In genomic region chr2:148698571-148698970, GRCm38 (mm10) we compare ENCODE assay signal across 39 mouse cellular contexts. TPM values are rescaled to one million over a fixed set of nuclear protein-coding genes. Genes with fewer than 3 reads are reported as not detected.
DNase-seq lines count a peak whose midpoint lies in the region; ATAC-seq and TF ChIP-seq lines count a peak whose summit lies in the region.
"Had no signal": no experiment of that assay in that cellular context is flagged by ENCODE, and none has a peak within 500 bp of the region (broad histone marks: within the 10 kb centered on the region; RNA-seq: fewer than 3 reads in every experiment).

No protein-coding gene starts in this region.

- no peaks in the 10 kb centered on the region for H3K4me1 ChIP-seq in lung, postnatal 0 days (ENCODE audit: insufficient read depth, low read depth, low read length)
- H3K4me1 ChIP-seq in kidney, embryonic 15.5 days: no peaks in the 10 kb centered on the region
- no peaks in the 10 kb centered on the region for H3K4me1 ChIP-seq in embryonic facial prominence, embryonic 10.5 days
- H3K4me1 ChIP-seq: embryonic facial prominence, embryonic 12.5 days; forebrain, embryonic 15.5 days; hindbrain, embryonic 10.5 days; hindbrain, embryonic 15.5 days; liver, embryonic 12.5 days; midbrain, embryonic 10.5 days; midbrain, embryonic 15.5 days had no signal

- no peaks in the 10 kb centered on the region for H3K27me3 ChIP-seq in lung, postnatal 0 days (replicated peaks; ENCODE audit: insufficient read depth, low read length)
- no peaks in the 10 kb centered on the region for H3K27me3 ChIP-seq in kidney, embryonic 15.5 days
- H3K27me3 ChIP-seq in embryonic facial prominence, embryonic 10.5 days (replicated peaks; ENCODE audit: low read depth, poor library complexity, severe bottlenecking): no peaks in the 10 kb centered on the region
- H3K27me3 ChIP-seq: embryonic facial prominence, embryonic 12.5 days; forebrain, embryonic 15.5 days; heart, embryonic 13.5 days; hindbrain, embryonic 15.5 days; liver, embryonic 12.5 days; midbrain, embryonic 15.5 days had no signal

- no peak for TF ChIP-seq CTCF in lung, postnatal 0 days (IDR thresholded peaks at IDR 0.05)

- no peak overlapping the region for H3K27ac ChIP-seq in lung, postnatal 0 days (ENCODE audit: low read length)
- H3K27ac ChIP-seq in kidney, embryonic 15.5 days: no peak overlapping the region
- H3K27ac ChIP-seq in embryonic facial prominence, embryonic 10.5 days (replicated peaks): no peak overlapping the region
- H3K27ac ChIP-seq: embryonic facial prominence, embryonic 12.5 days; forebrain, embryonic 15.5 days; heart, embryonic 13.5 days; hindbrain, embryonic 10.5 days; hindbrain, embryonic 15.5 days; kidney, postnatal 0 days; liver, embryonic 12.5 days; macrophage; midbrain, embryonic 10.5 days; midbrain, embryonic 15.5 days had no signal

- no peak for TF ChIP-seq EP300 in lung, postnatal 0 days (IDR thresholded peaks at IDR 0.05)

- no peak overlapping the region for H3K4me2 ChIP-seq in lung, postnatal 0 days (replicated peaks; ENCODE audit: low read depth, low read length)
- no peak overlapping the region for H3K4me2 ChIP-seq in kidney, embryonic 15.5 days
- H3K4me2 ChIP-seq: embryonic facial prominence, embryonic 12.5 days; forebrain, embryonic 15.5 days; heart, embryonic 13.5 days; hindbrain, embryonic 15.5 days; liver, embryonic 12.5 days; midbrain, embryonic 15.5 days had no signal

- H3K9ac ChIP-seq in lung, postnatal 0 days (replicated peaks; ENCODE audit: low read depth): no peak overlapping the region
- H3K9ac ChIP-seq in kidney, embryonic 15.5 days: no peak overlapping the region
- H3K9ac ChIP-seq: embryonic facial prominence, embryonic 12.5 days; forebrain, embryonic 15.5 days; heart, embryonic 13.5 days; hindbrain, embryonic 15.5 days; liver, embryonic 12.5 days; liver, postnatal 0 days; midbrain, embryonic 15.5 days had no signal

- H3K9me3 ChIP-seq in lung, postnatal 0 days (ENCODE audit: low read length): no peaks in the 10 kb centered on the region
- no peaks in the 10 kb centered on the region for H3K9me3 ChIP-seq in kidney, embryonic 15.5 days (replicated peaks)
- H3K9me3 ChIP-seq in embryonic facial prominence, embryonic 10.5 days: no peaks in the 10 kb centered on the region
- H3K9me3 ChIP-seq: embryonic facial prominence, embryonic 12.5 days; forebrain, embryonic 15.5 days; G1E; heart, embryonic 13.5 days; hindbrain, embryonic 10.5 days; hindbrain, embryonic 15.5 days; liver, embryonic 12.5 days; midbrain, embryonic 10.5 days; midbrain, embryonic 15.5 days had no signal

- no peak overlapping the region for H3K4me3 ChIP-seq in lung, postnatal 0 days (ENCODE audit: low read depth, low read length)
- no peak overlapping the region for H3K4me3 ChIP-seq in kidney, embryonic 15.5 days (replicated peaks)
- no peak overlapping the region for H3K4me3 ChIP-seq in embryonic facial prominence, embryonic 10.5 days
- H3K4me3 ChIP-seq: embryonic facial prominence, embryonic 12.5 days; forebrain, embryonic 15.5 days; heart, embryonic 13.5 days; hindbrain, embryonic 10.5 days; hindbrain, embryonic 15.5 days; liver, embryonic 12.5 days; midbrain, embryonic 10.5 days; midbrain, embryonic 15.5 days had no signal

- no peaks in the 10 kb centered on the region; the same call in 1 of the 2 replicates for H3K36me3 ChIP-seq in lung, postnatal 0 days (ENCODE audit: insufficient read depth, low read length)
- H3K36me3 ChIP-seq in kidney, embryonic 15.5 days: peaks cover 56% of the 10 kb centered on the region
- peaks cover 71% of the 10 kb centered on the region for H3K36me3 ChIP-seq in embryonic facial prominence, embryonic 10.5 days (replicated peaks)

- 77% methylated on average over 5 of the region's 5 CpGs for WGBS in lung, postnatal 0 days
- 62% methylated on average over 5 of the region's 5 CpGs for whole genome bisulfite sequencing in kidney, embryonic 15.5 days
- WGBS in embryonic facial prominence, embryonic 10.5 days: 72% methylated on average over 5 of the region's 5 CpGs

- peak; percentile 31 for DNase-seq in lung, postnatal 36 days
- DNase-seq in lung, postnatal 0 days (ENCODE audit: low spot score): no peak
- peak; percentile 31 for DNase-seq in R1 (ENCODE audit: low read depth, low spot score)
- DNase-seq in left cerebral cortex, adult 9 months (ENCODE audit: low spot score in 2 of 2): no peak
- no peak for DNase-seq in cerebellum, postnatal 36 days
- DNase-seq in embryonic facial prominence, embryonic 10.5 days (ENCODE audit: low spot score): no peak
- DNase-seq: adrenal gland, postnatal 25 days; cerebellum, adult 18-20 months; cerebellum, postnatal 10 days; heart, postnatal 10 days; kidney, adult 18-20 months; kidney, postnatal 4 days; left cerebral cortex, postnatal 4 days; liver, postnatal 0 days; right cerebral cortex, postnatal 4 days; thymus, adult 18-20 months; thymus, postnatal 25 days had no signal

- no peak for ATAC-seq in lung, postnatal 0 days
- ATAC-seq in granulocyte monocyte progenitor cell, adult 5-6 weeks (replicated peaks; ENCODE audit: poor library complexity, severe bottlenecking): peak; percentile 81
- no peak for ATAC-seq in kidney, embryonic 15.5 days (replicated peaks; ENCODE audit: low FRiP score)
- ATAC-seq: forebrain, embryonic 15.5 days; liver, embryonic 12.5 days; liver, postnatal 0 days; midbrain, embryonic 15.5 days had no signal

RNA-seq across cellular contexts. Expression of gene Gzf1, which starts 17.7 kb away (rescaled TPM):
- 21.3 and 23.7 TPM in 2 replicates for polyA plus RNA-seq in lung, postnatal 0 days (2015; fragmentation: Nextera tagmentation; extraction: Ambion mirVana)
- 11.2 and 15.5 TPM in 2 replicates for total RNA-seq in granulocyte monocyte progenitor cell, adult 5-6 weeks (2014; fragmentation: Nextera tagmentation)
- 18.9 and 19.9 TPM in 2 replicates for total RNA-seq in granulocyte monocyte progenitor cell, adult 5-6 weeks (2017)
- polyA plus RNA-seq in kidney, embryonic 15.5 days (2015; fragmentation: Nextera tagmentation; extraction: Ambion mirVana): 21.9 and 23.5 TPM in 2 replicates
- 25.6 and 28.1 TPM in 2 replicates for polyA plus RNA-seq in embryonic facial prominence, embryonic 10.5 days (2016; fragmentation: Nextera tagmentation; extraction: Ambion mirVana)

RNA-seq across cellular contexts. Expression of gene Nxt1, which starts 26.2 kb away (rescaled TPM):
- polyA plus RNA-seq in lung, postnatal 0 days (2015; fragmentation: Nextera tagmentation; extraction: Ambion mirVana): 46.2 and 46.4 TPM in 2 replicates
- 104 and 106 TPM in 2 replicates for total RNA-seq in granulocyte monocyte progenitor cell, adult 5-6 weeks (2014; fragmentation: Nextera tagmentation)
- total RNA-seq in granulocyte monocyte progenitor cell, adult 5-6 weeks (2017): 64.1 and 76.1 TPM in 2 replicates
- polyA plus RNA-seq in kidney, embryonic 15.5 days (2015; fragmentation: Nextera tagmentation; extraction: Ambion mirVana): 97.0 and 106 TPM in 2 replicates
- 142 and 154 TPM in 2 replicates for polyA plus RNA-seq in embryonic facial prominence, embryonic 10.5 days (2016; fragmentation: Nextera tagmentation; extraction: Ambion mirVana)

RNA-seq across cellular contexts. Expression of gene Napb, which starts 33.7 kb away (rescaled TPM):
- 1.4 TPM in 2 replicates for polyA plus RNA-seq in lung, postnatal 0 days (2015; fragmentation: Nextera tagmentation; extraction: Ambion mirVana)
- total RNA-seq in granulocyte monocyte progenitor cell, adult 5-6 weeks (2014; fragmentation: Nextera tagmentation): 0.66 and 0.92 TPM in 2 replicates
- 0.13 and 0.62 TPM in 2 replicates for total RNA-seq in granulocyte monocyte progenitor cell, adult 5-6 weeks (2017)
- 3.1 and 3.2 TPM in 2 replicates for polyA plus RNA-seq in kidney, embryonic 15.5 days (2015; fragmentation: Nextera tagmentation; extraction: Ambion mirVana)
- polyA plus RNA-seq in embryonic facial prominence, embryonic 10.5 days (2016; fragmentation: Nextera tagmentation; extraction: Ambion mirVana): 5.7 and 6.0 TPM in 2 replicates
- polyA plus RNA-seq: G1E had no signal

RNA-seq across cellular contexts. Expression of gene Cstl1, which starts 51.6 kb away (rescaled TPM):
- not detected in 2 replicates for polyA plus RNA-seq in lung, postnatal 0 days (2015; fragmentation: Nextera tagmentation; extraction: Ambion mirVana)
- total RNA-seq in granulocyte monocyte progenitor cell, adult 5-6 weeks (2014; fragmentation: Nextera tagmentation): not detected in 2 replicates
- total RNA-seq in granulocyte monocyte progenitor cell, adult 5-6 weeks (2017): not detected in 2 replicates
- polyA plus RNA-seq in kidney, embryonic 15.5 days (2015; fragmentation: Nextera tagmentation; extraction: Ambion mirVana): not detected in 2 replicates
- not detected in 2 replicates for polyA plus RNA-seq in embryonic facial prominence, embryonic 10.5 days (2016; fragmentation: Nextera tagmentation; extraction: Ambion mirVana)
- total RNA-seq: G1E; gastrocnemius, adult 8-10 months; heart, adult 8-10 months; heart, postnatal 10 days; neutrophil, adult 5-6 weeks had no signal
- polyA plus RNA-seq: brain, embryonic 14.5 days; embryonic facial prominence, embryonic 12.5 days; forebrain, embryonic 15.5 days; G1E; heart, embryonic 13.5 days; hindbrain, embryonic 10.5 days; hindbrain, embryonic 15.5 days; intestine, embryonic 14.5 days; kidney, postnatal 0 days; limb, embryonic 14.5 days; liver, embryonic 12.5 days; liver, postnatal 0 days; lung, embryonic 16.5 days; macrophage; midbrain, embryonic 10.5 days; midbrain, embryonic 15.5 days; neural tube, embryonic 11.5 days; stomach, embryonic 16.5 days had no signal

Comparison
In these comparisons a context has a peak if more than half of its experiments do, and no peak if none do; other contexts are left out.
1. DNase-seq: peak in lung, postnatal 36 days (single experiment) and R1 (single experiment); none in lung, postnatal 0 days (single experiment), left cerebral cortex, adult 9 months (0 of 2), cerebellum, postnatal 36 days (0 of 2) and embryonic facial prominence, embryonic 10.5 days (single experiment).